Mouse (Mus musculus): ENCODE measurements at regions not wholly inside any gene's neighbourhood (a gene's known extent, or its start where the extent isn't known, plus 50 kb on each side); places are given as distances from the start of the nearest gene placed in this dataset.
A peak's percentile ranks its signal among the peaks of the same experiment; 100 is the strongest.

DNA sequence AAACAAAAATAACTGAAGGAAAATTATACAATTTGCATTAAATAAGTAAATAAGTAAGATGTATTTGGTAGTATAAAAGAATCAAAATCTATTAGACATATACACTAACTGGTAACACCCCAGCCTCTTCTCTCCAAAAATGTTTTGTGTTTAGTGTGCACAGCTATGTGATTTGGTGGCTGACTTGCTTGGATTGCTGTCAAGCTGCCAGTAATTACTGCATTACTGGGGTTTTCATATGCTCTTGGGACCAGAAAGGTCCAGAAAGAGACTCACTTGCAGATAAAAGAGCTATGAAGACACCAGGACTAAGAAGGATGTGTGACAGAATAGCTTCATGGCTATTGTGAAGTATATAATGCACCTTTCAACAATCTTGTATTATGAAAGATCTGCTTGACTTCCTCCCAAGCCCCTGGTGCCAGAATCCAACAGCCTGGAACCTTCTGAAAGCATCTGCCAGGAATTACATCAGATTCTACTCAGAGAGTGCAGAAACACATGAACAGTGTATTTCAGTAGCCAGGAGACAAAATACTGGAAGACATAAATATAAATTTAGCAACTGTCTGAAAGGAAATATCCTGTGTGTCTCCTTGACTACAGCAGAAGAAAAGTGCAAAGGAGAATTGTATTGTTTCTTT is 5132.6 kb downstream of the 9330182O14Rik start:
- H3K4me1 ChIP-seq (ENCODE audit: control insufficient read depth, insufficient read depth, low read length) = no peaks in the 10 kb centered on the region
- no peak overlapping the region for H3K9ac ChIP-seq (ENCODE audit: low read depth, low read length, severe bottlenecking)
- no peaks in the 10 kb centered on the region for H3K27me3 ChIP-seq (ENCODE audit: control insufficient read depth, insufficient read depth, low read length)
- DNase-seq (ENCODE audit: low spot score) = no peak
- no peaks in the 10 kb centered on the region for H3K9me3 ChIP-seq (ENCODE audit: control insufficient read depth, low read length)
- H3K4me3 ChIP-seq (replicated peaks; ENCODE audit: low read length) = no peak overlapping the region
- ATAC-seq (ENCODE audit: low FRiP score, low read depth) = no peak
- no peak for TF ChIP-seq POLR2A (IDR thresholded peaks at IDR 0.05; ENCODE audit: borderline replicate concordance, extremely low read depth, insufficient read depth, insufficient read length)
- H3K27ac ChIP-seq (replicated peaks; ENCODE audit: low read depth, low read length) = no peak overlapping the region
- no peak overlapping the region for H3K4me2 ChIP-seq (replicated peaks; ENCODE audit: low read depth, low read length, severe bottlenecking)
- H3K36me3 ChIP-seq (ENCODE audit: control insufficient read depth, insufficient read depth, low read length) = no peaks in the 10 kb centered on the region

- WGBS = 56% methylated on average over 1 of the region's 1 CpGs
- no peak for TF ChIP-seq POLR2A (IDR thresholded peaks at IDR 0.05; ENCODE audit: borderline replicate concordance, extremely low read depth, insufficient read depth, insufficient read length)
- Histone ChIP-seq H3K9me3 (ENCODE audit: control insufficient read depth, low read length) (no peaks in the 10 kb centered on the region), H3K36me3 (ENCODE audit: control insufficient read depth, insufficient read depth, low read length) (no peaks in the 10 kb centered on the region), H3K4me2 (replicated peaks; ENCODE audit: low read depth, low read length, severe bottlenecking) (no peak overlapping the region), H3K4me1 (ENCODE audit: control insufficient read depth, insufficient read depth, low read length) (no peaks in the 10 kb centered on the region), H3K9ac (ENCODE audit: low read depth, low read length, severe bottlenecking) (no peak overlapping the region), H3K27ac (replicated peaks; ENCODE audit: low read depth, low read length) (no peak overlapping the region), H3K4me3 (replicated peaks; ENCODE audit: low read length) (no peak overlapping the region), H3K27me3 (ENCODE audit: control insufficient read depth, insufficient read depth, low read length) (no peaks in the 10 kb centered on the region)
- ATAC-seq (ENCODE audit: low FRiP score, low read depth) = no peak
- peak; percentile 5 for DNase-seq (ENCODE audit: low spot score)
Measured at GRCm38 (mm10) chr15:45273677-45274076, 5139.5 kb downstream of the 9330182O14Rik start.

GRCm38 (mm10) chr15:45321628-45322027 is 5187.5 kb downstream of the 9330182O14Rik start:
- ATAC-seq (ENCODE audit: low FRiP score, low read depth) (no peak), DNase-seq (ENCODE audit: low spot score) (no peak)
- no peak overlapping the region for H3K4me3 ChIP-seq (replicated peaks; ENCODE audit: low read length)
- H3K4me1 ChIP-seq (ENCODE audit: control insufficient read depth, insufficient read depth, low read length) = no peaks in the 10 kb centered on the region
- no peaks in the 10 kb centered on the region for H3K27me3 ChIP-seq (ENCODE audit: control insufficient read depth, insufficient read depth, low read length)
- no peak overlapping the region for H3K4me2 ChIP-seq (replicated peaks; ENCODE audit: low read depth, low read length, severe bottlenecking)
- WGBS = 80% methylated on average over 5 of the region's 5 CpGs
- H3K9me3 ChIP-seq (ENCODE audit: control insufficient read depth, low read length) = no peaks in the 10 kb centered on the region
- no peak overlapping the region for H3K9ac ChIP-seq (ENCODE audit: low read depth, low read length, severe bottlenecking)
- TF ChIP-seq POLR2A (IDR thresholded peaks at IDR 0.05; ENCODE audit: borderline replicate concordance, extremely low read depth, insufficient read depth, insufficient read length) = no peak
- H3K36me3 ChIP-seq (ENCODE audit: control insufficient read depth, insufficient read depth, low read length) = no peaks in the 10 kb centered on the region
- H3K27ac ChIP-seq (replicated peaks; ENCODE audit: low read depth, low read length) = no peak overlapping the region

DNA sequence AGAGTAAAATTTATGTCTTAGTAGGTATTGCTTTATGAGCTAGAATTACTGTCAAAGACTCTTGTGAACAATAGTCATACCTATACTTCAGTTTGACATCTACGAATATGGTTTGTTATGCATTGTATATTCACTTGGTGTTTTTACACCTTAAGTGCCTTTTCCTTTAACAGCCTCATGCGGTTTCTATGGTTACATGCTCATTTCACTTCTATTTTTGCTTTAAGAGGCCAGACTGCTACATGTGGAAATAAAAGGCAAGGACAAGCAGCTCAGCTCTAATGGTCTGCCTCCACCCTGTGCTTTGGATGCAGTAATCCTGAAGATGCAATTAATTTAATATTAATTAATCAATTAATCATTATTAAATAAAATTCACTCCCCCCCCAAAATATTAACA is 5216.3 kb downstream of the 9330182O14Rik start:
- no peak for TF ChIP-seq POLR2A (IDR thresholded peaks at IDR 0.05; ENCODE audit: borderline replicate concordance, extremely low read depth, insufficient read depth, insufficient read length)
- no peak for DNase-seq (ENCODE audit: low spot score)
- WGBS = 85% methylated on average over 2 of the region's 2 CpGs
- Histone ChIP-seq H3K36me3 (ENCODE audit: control insufficient read depth, insufficient read depth, low read length) (no peaks in the 10 kb centered on the region), H3K27me3 (ENCODE audit: control insufficient read depth, insufficient read depth, low read length) (no peaks in the 10 kb centered on the region), H3K27ac (replicated peaks; ENCODE audit: low read depth, low read length) (no peak overlapping the region), H3K4me3 (replicated peaks; ENCODE audit: low read length) (no peak overlapping the region), H3K4me1 (ENCODE audit: control insufficient read depth, insufficient read depth, low read length) (no peaks in the 10 kb centered on the region), H3K4me2 (replicated peaks; ENCODE audit: low read depth, low read length, severe bottlenecking) (no peak overlapping the region), H3K9me3 (ENCODE audit: control insufficient read depth, low read length) (no peaks in the 10 kb centered on the region), H3K9ac (ENCODE audit: low read depth, low read length, severe bottlenecking) (no peak overlapping the region)
- no peak for ATAC-seq (ENCODE audit: low FRiP score, low read depth)

All from limb, embryonic 14.5 days (tissue).